8 mouse cellular contexts compared by ENCODE assay signal in genomic region chr17:78434746-78435145, GRCm38 (mm10). TPM values are rescaled to one million over a fixed set of nuclear protein-coding genes. Genes with fewer than 3 reads are reported as not detected.
DNase-seq lines count a peak whose midpoint lies in the region; ATAC-seq lines count a peak whose summit lies in the region.

No protein-coding gene starts in this region.

- H3K36me3 ChIP-seq in forebrain, embryonic 11.5 days (ENCODE audit: control insufficient read depth, insufficient read depth, low read length), result no peaks in the 10 kb centered on the region
- no peaks in the 10 kb centered on the region for H3K36me3 ChIP-seq in forebrain, embryonic 15.5 days
- no peaks in the 10 kb centered on the region for H3K36me3 ChIP-seq in liver, embryonic 13.5 days

- no peak overlapping the region for H3K9ac ChIP-seq in forebrain, embryonic 11.5 days (ENCODE audit: low read length)
- H3K9ac ChIP-seq in forebrain, embryonic 15.5 days (replicated peaks), result no peak overlapping the region
- no peak overlapping the region for H3K9ac ChIP-seq in liver, embryonic 13.5 days

- 56% methylated on average over 1 of the region's 1 CpGs for WGBS in forebrain, embryonic 11.5 days
- 39% methylated on average over 1 of the region's 1 CpGs for WGBS in forebrain, embryonic 15.5 days
- 36% methylated on average over 1 of the region's 1 CpGs for WGBS in liver, embryonic 13.5 days (ENCODE audit: insufficient replicate concordance)

- 0 out of 2 replicates have a peak, but pooled peaks have one; percentile 42 for ATAC-seq in forebrain, embryonic 11.5 days (replicated peaks; ENCODE audit: low FRiP score)
- no peak for ATAC-seq in forebrain, embryonic 15.5 days (replicated peaks)
- no peak for ATAC-seq in liver, embryonic 13.5 days (ENCODE audit: low read depth)

- no peaks in the 10 kb centered on the region for H3K4me1 ChIP-seq in forebrain, embryonic 11.5 days (replicated peaks; ENCODE audit: control insufficient read depth, insufficient read depth, low read length)
- H3K4me1 ChIP-seq in forebrain, embryonic 15.5 days, result no peaks in the 10 kb centered on the region
- H3K4me1 ChIP-seq in liver, embryonic 13.5 days (replicated peaks), result no peaks in the 10 kb centered on the region

- H3K4me3 ChIP-seq in forebrain, embryonic 11.5 days (ENCODE audit: low read depth, low read length), result no peak overlapping the region
- no peak overlapping the region for H3K4me3 ChIP-seq in forebrain, embryonic 15.5 days
- no peak overlapping the region for H3K4me3 ChIP-seq in liver, embryonic 13.5 days (replicated peaks)

- H3K27me3 ChIP-seq in forebrain, embryonic 11.5 days (ENCODE audit: control insufficient read depth, insufficient read depth, low read length), result no peaks in the 10 kb centered on the region
- H3K27me3 ChIP-seq in forebrain, embryonic 15.5 days, result no peaks in the 10 kb centered on the region
- H3K27me3 ChIP-seq in liver, embryonic 13.5 days, result no peaks in the 10 kb centered on the region

- no peaks in the 10 kb centered on the region for H3K9me3 ChIP-seq in forebrain, embryonic 11.5 days (ENCODE audit: control insufficient read depth, low read length)
- H3K9me3 ChIP-seq in forebrain, embryonic 15.5 days, result no peaks in the 10 kb centered on the region
- H3K9me3 ChIP-seq in liver, embryonic 13.5 days (replicated peaks), result no peaks in the 10 kb centered on the region

- peak; percentile 58 for DNase-seq in forebrain, embryonic 11.5 days (ENCODE audit: low spot score)
- DNase-seq in right cerebral cortex, postnatal 14 days, result peak; percentile 45
- no peak for DNase-seq in right cerebral cortex, postnatal 25 days
- DNase-seq in c-Kit-positive CD71-positive TER-119-positive erythroid progenitor cells, embryonic 14.5 days (ENCODE audit: low spot score), result peak; percentile 42
- peak; percentile 70 for DNase-seq in gastrocnemius, postnatal 10 days
- peak; percentile 20 for DNase-seq in liver, embryonic 13.5 days
- DNase-seq in spleen, adult 12 weeks (ENCODE audit: low spot score), result peak; percentile 19

- no peak overlapping the region for H3K27ac ChIP-seq in forebrain, embryonic 11.5 days (ENCODE audit: low read depth, low read length)
- H3K27ac ChIP-seq in forebrain, embryonic 15.5 days (replicated peaks), result no peak overlapping the region
- H3K27ac ChIP-seq in liver, embryonic 13.5 days, result no peak overlapping the region

- H3K4me2 ChIP-seq in forebrain, embryonic 11.5 days (ENCODE audit: low read depth, low read length, severe bottlenecking), result no peak overlapping the region
- no peak overlapping the region for H3K4me2 ChIP-seq in forebrain, embryonic 15.5 days (replicated peaks)
- H3K4me2 ChIP-seq in liver, embryonic 13.5 days, result no peak overlapping the region

RNA-seq across cellular contexts. Expression of gene Fez2, which starts 16.8 kb away (rescaled TPM):
- polyA plus RNA-seq in forebrain, embryonic 11.5 days (2014; fragmentation: Nextera tagmentation; extraction: Ambion mirVana), result 35.7 and 39.4 TPM in 2 replicates
- 37.3 and 40.4 TPM in 2 replicates for polyA plus RNA-seq in forebrain, embryonic 15.5 days (2015; fragmentation: Nextera tagmentation; extraction: Ambion mirVana)
- total RNA-seq in gastrocnemius, postnatal 10 days (2021), result 10 to 100 TPM; 54.8 to 61.1 TPM
- 17.6 and 19.5 TPM in 2 replicates for polyA plus RNA-seq in liver, embryonic 13.5 days (2015; fragmentation: Nextera tagmentation; extraction: Ambion mirVana)
